Mouse (Mus musculus) lung, embryonic 14.5 days (tissue): Measurements from ENCODE around the gene Cd247. TPM values are rescaled to one million over a fixed set of nuclear protein-coding genes. Genes with fewer than 3 reads are reported as not detected.

Experiments
- ATAC-seq: fragments of 200-750 bp; cut with Nextera tagmentation; 2 replicates; pipeline ENCODE4 v1.8.0; 2017; ENCODE audit warnings: mild to moderate bottlenecking, moderate TSS enrichment, moderate library complexity; ENCODE audit not compliant: insufficient read depth
- DNase-seq: peaks from one replicate; pipeline ENCODE4 v3.0.0-alpha.2; 2015
- H3K27ac ChIP-seq: fragments of 300-500 bp; sonication (generic); 2 replicates; pipeline ENCODE4 v1.5.1; 2014; ENCODE audit warnings: low read depth, mild to moderate bottlenecking, moderate library complexity
- H3K27me3 ChIP-seq: fragments of 300-500 bp; sonication (generic); 2 replicates; pipeline ENCODE4 v1.6.1; 2014; ENCODE audit warnings: low read length, control low read depth; ENCODE audit not compliant: insufficient read depth
- H3K36me3 ChIP-seq: fragments of 300-500 bp; sonication (generic); 2 replicates; pipeline ENCODE4 v1.6.1; 2014; ENCODE audit warnings: control low read depth; ENCODE audit not compliant: insufficient read depth
- H3K4me1 ChIP-seq: fragments of 300-500 bp; sonication (generic); 2 replicates; pipeline ENCODE4 v1.6.1; 2014; ENCODE audit warnings: antibody characterized with exemption, control low read depth; ENCODE audit not compliant: insufficient read depth
- H3K4me2 ChIP-seq: fragments of 300-500 bp; sonication (generic); 2 replicates; pipeline ENCODE4 v1.6.1; 2014; ENCODE audit warnings: mild to moderate bottlenecking
- H3K4me3 ChIP-seq: fragments of 300-500 bp; sonication (generic); 2 replicates; pipeline ENCODE4 v1.5.1; 2014; ENCODE audit warnings: low read depth, low read length
- H3K9ac ChIP-seq: fragments of 300-500 bp; sonication (generic); 2 replicates; pipeline ENCODE4 v1.6.1; 2014
- H3K9me3 ChIP-seq: fragments of 300-500 bp; sonication (generic); 2 replicates; pipeline ENCODE4 v1.6.1; 2016; ENCODE audit warnings: low read depth, low read length, control low read depth
- CTCF ChIP-seq: IDR thresholded peaks from 2 replicates; pipeline ENCODE4 v1.5.1; 2016; ENCODE audit warnings: antibody characterized with exemption, low read depth
- WGBS: fragments of 180-500 bp; shearing (Covaris S2); extraction: QIAGEN DNeasy Blood & Tissue Kit; methylation state at CpG from one replicate; pipeline ENCODE4 v1.1.7; 2014; 5-methylcytosine and 5-hydroxymethylcytosine counted together
- polyA plus RNA-seq: library from polyadenylated mRNA; unstranded; fragments of >200 nt; fragmentation: Nextera tagmentation; extraction: Ambion mirVana; gene quantifications from 2 replicates; pipeline ENCODE4 v1.2.1, GENCODE M21; 2014

Cd247 gene
- polyA plus RNA-seq, 1 experiment from 2014 or later = 1.5 TPM

GRCm38 (mm10) chr1:165789963-165790362, 1.5 kb downstream of the Cd247 start:
- 86% methylated on average over 6 of the region's 6 CpGs for WGBS

GRCm38 (mm10) chr1:165790461-165791210, 2.2 kb downstream of the Cd247 start:
- Histone ChIP-seq H3K27me3 (no peaks in the 10 kb centered on the region), H3K4me2 (no peak overlapping the region), H3K27ac (no peak overlapping the region), H3K9ac (no peak overlapping the region), H3K9me3 (no peaks in the 10 kb centered on the region), H3K4me1 (no peaks in the 10 kb centered on the region), H3K4me3 (no peak overlapping the region), H3K36me3 (no peaks in the 10 kb centered on the region)
- DNase-seq = no peak
- 91% methylated on average over 17 of the region's 17 CpGs for WGBS
- no peak for TF ChIP-seq CTCF
- no peak for ATAC-seq

More at GRCm38 (mm10) chr1:165789963-165790362, 1.5 kb downstream of the Cd247 start:
- no peak for TF ChIP-seq CTCF
- Histone ChIP-seq H3K9ac (no peak overlapping the region), H3K27me3 (no peaks in the 10 kb centered on the region), H3K4me3 (no peak overlapping the region), H3K27ac (no peak overlapping the region), H3K36me3 (no peaks in the 10 kb centered on the region), H3K4me2 (no peak overlapping the region), H3K9me3 (no peaks in the 10 kb centered on the region), H3K4me1 (no peaks in the 10 kb centered on the region)
- DNase-seq = no peak
- ATAC-seq = no peak

GRCm38 (mm10) chr1:165791411-165791810, 2.9 kb downstream of the Cd247 start:
- DNase-seq = no peak
- H3K4me2 ChIP-seq = no peak overlapping the region
- no peak overlapping the region for H3K4me3 ChIP-seq
- H3K27me3 ChIP-seq = no peaks in the 10 kb centered on the region
- no peak overlapping the region for H3K27ac ChIP-seq
- no peak for TF ChIP-seq CTCF
- no peak overlapping the region for H3K9ac ChIP-seq
- no peak for ATAC-seq
- no peaks in the 10 kb centered on the region for H3K4me1 ChIP-seq
- no peaks in the 10 kb centered on the region for H3K9me3 ChIP-seq
- WGBS = 73% methylated on average over 9 of the region's 9 CpGs
- H3K36me3 ChIP-seq = no peaks in the 10 kb centered on the region

GRCm38 (mm10) chr1:165801709-165802310, 13.3 kb downstream of the Cd247 start:
- ATAC-seq = no peak
- no peak overlapping the region for H3K4me3 ChIP-seq
- no peaks in the 10 kb centered on the region for H3K36me3 ChIP-seq
- TF ChIP-seq CTCF = no peak
- no peaks in the 10 kb centered on the region; the same call in 1 of the 2 replicates for H3K9me3 ChIP-seq
- H3K4me1 ChIP-seq = no peaks in the 10 kb centered on the region
- no peak overlapping the region for H3K4me2 ChIP-seq
- no peak overlapping the region for H3K9ac ChIP-seq
- WGBS = 76% methylated on average over 11 of the region's 11 CpGs
- H3K27me3 ChIP-seq = no peaks in the 10 kb centered on the region
- H3K27ac ChIP-seq = no peak overlapping the region
- DNase-seq = no peak

GRCm38 (mm10) chr1:165803107-165803506, 14.6 kb downstream of the Cd247 start:
- TF ChIP-seq CTCF = no peak
- WGBS = 84% methylated on average over 5 of the region's 5 CpGs
- no peak overlapping the region for H3K4me3 ChIP-seq
- H3K4me1 ChIP-seq = no peaks in the 10 kb centered on the region
- H3K27ac ChIP-seq = no peak overlapping the region
- no peaks in the 10 kb centered on the region for H3K27me3 ChIP-seq
- H3K9ac ChIP-seq = no peak overlapping the region
- ATAC-seq (no peak), DNase-seq (no peak)
- H3K36me3 ChIP-seq = no peaks in the 10 kb centered on the region
- H3K4me2 ChIP-seq = no peak overlapping the region
- no peaks in the 10 kb centered on the region; the same call in 1 of the 2 replicates for H3K9me3 ChIP-seq

- Histone ChIP-seq H3K4me3 (no peak overlapping the region), H3K36me3 (no peaks in the 10 kb centered on the region), H3K9me3 (no peaks in the 10 kb centered on the region; the same call in 1 of the 2 replicates), H3K27ac (no peak overlapping the region), H3K9ac (no peak overlapping the region), H3K4me1 (no peaks in the 10 kb centered on the region), H3K4me2 (no peak overlapping the region), H3K27me3 (no peaks in the 10 kb centered on the region)
- no peak for TF ChIP-seq CTCF
- DNase-seq (no peak), ATAC-seq (no peak)
- 90% methylated on average over 4 of the region's 4 CpGs for WGBS
Measured at GRCm38 (mm10) chr1:165804133-165804532, 15.7 kb downstream of the Cd247 start.

- no peak overlapping the region for H3K9ac ChIP-seq
- no peaks in the 10 kb centered on the region for H3K9me3 ChIP-seq
- ATAC-seq = no peak
Measured at GRCm38 (mm10) chr1:165810633-165811032, 22.2 kb downstream of the Cd247 start.

More at GRCm38 (mm10) chr1:165810633-165811032, 22.2 kb downstream of the Cd247 start:
- no peak overlapping the region for H3K4me3 ChIP-seq
- no peak for TF ChIP-seq CTCF
- no peak for DNase-seq
- H3K4me2 ChIP-seq = no peak overlapping the region
- WGBS = 67% methylated on average over 2 of the region's 2 CpGs
- H3K36me3 ChIP-seq = no peaks in the 10 kb centered on the region
- H3K4me1 ChIP-seq = peaks cover 6% of the 10 kb centered on the region; the same call in 1 of the 2 replicates
- H3K27ac ChIP-seq = no peak overlapping the region
- H3K27me3 ChIP-seq = no peaks in the 10 kb centered on the region
